Mouse (Mus musculus): Measurements from ENCODE around the gene Sdc3. TPM values are rescaled to one million over a fixed set of nuclear protein-coding genes. Genes with fewer than 3 reads are reported as not detected.

Gene Sdc3
- polyA plus RNA-seq, 2 experiments: 35.4 to 89.5 TPM

DNA sequence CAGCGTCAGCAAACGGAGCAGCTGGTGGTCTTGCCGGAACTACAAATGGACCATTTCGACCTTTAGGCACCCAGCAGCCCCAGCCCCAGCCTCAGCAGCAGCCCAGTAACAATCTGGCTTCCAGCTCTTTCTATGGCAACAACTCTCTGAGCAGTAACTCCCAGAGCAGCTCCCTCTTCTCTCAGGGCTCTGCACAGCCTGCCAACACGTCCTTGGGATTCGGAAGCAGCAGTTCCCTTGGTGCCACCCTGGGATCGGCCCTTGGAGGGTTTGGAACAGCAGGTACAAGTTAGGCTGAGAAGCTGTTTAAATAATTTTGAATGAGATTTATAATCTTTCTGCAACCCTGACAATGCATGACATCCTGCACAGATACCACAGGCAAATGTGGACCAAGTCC, 39.7 kb upstream of the Sdc3 start:
- H3K27ac ChIP-seq (replicated peaks; ENCODE audit: low read depth, low read length): no peak overlapping the region
- no peaks in the 10 kb centered on the region for H3K4me1 ChIP-seq (ENCODE audit: control insufficient read depth, insufficient read depth, low read length)
- H3K36me3 ChIP-seq (ENCODE audit: control insufficient read depth, insufficient read depth, low read length): peaks cover 89% of the 10 kb centered on the region
- DNase-seq (ENCODE audit: low spot score): no peak
- H3K4me3 ChIP-seq (replicated peaks; ENCODE audit: low read length): no peak overlapping the region
- no peak overlapping the region for H3K9ac ChIP-seq (ENCODE audit: low read depth, low read length, severe bottlenecking)
- no peaks in the 10 kb centered on the region for H3K9me3 ChIP-seq (ENCODE audit: control insufficient read depth, low read length)
- H3K4me2 ChIP-seq (replicated peaks; ENCODE audit: low read depth, low read length, severe bottlenecking): no peak overlapping the region
- WGBS: 72% methylated on average over 7 of the region's 7 CpGs
- no peak for ATAC-seq (ENCODE audit: low FRiP score, low read depth)
- no peak for TF ChIP-seq POLR2A (IDR thresholded peaks at IDR 0.05; ENCODE audit: borderline replicate concordance, extremely low read depth, insufficient read depth, insufficient read length)
- no peaks in the 10 kb centered on the region for H3K27me3 ChIP-seq (ENCODE audit: control insufficient read depth, insufficient read depth, low read length)

DNA sequence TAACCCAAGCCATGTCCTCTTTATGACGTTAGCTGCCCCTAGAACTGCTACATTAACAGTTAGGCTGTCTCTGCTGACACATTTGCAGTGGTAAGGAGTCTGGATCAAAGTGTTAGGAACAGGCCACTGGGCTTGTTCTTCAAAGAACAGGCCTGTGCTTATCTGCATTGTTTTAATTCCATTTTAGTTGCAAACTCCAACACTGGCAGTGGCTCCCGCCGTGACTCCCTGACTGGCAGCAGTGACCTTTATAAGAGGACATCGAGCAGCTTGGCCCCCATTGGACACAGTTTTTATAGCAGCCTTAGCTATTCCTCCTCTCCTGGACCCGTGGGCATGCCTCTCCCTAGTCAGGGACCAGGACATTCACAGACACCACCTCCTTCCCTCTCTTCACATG, 38.6 kb upstream of the Sdc3 start:
- DNase-seq (ENCODE audit: low spot score) (no peak), ATAC-seq (ENCODE audit: low FRiP score, low read depth) (no peak)
- no peaks in the 10 kb centered on the region for H3K27me3 ChIP-seq (ENCODE audit: control insufficient read depth, insufficient read depth, low read length)
- H3K4me1 ChIP-seq (ENCODE audit: control insufficient read depth, insufficient read depth, low read length): no peaks in the 10 kb centered on the region
- no peak overlapping the region; the same call in 1 of the 2 replicates for H3K9ac ChIP-seq (ENCODE audit: low read depth, low read length, severe bottlenecking)
- H3K4me3 ChIP-seq (replicated peaks; ENCODE audit: low read length): no peak overlapping the region
- no peaks in the 10 kb centered on the region for H3K9me3 ChIP-seq (ENCODE audit: control insufficient read depth, low read length)
- H3K4me2 ChIP-seq (replicated peaks; ENCODE audit: low read depth, low read length, severe bottlenecking): no peak overlapping the region
- WGBS: 65% methylated on average over 5 of the region's 5 CpGs
- TF ChIP-seq POLR2A (IDR thresholded peaks at IDR 0.05; ENCODE audit: borderline replicate concordance, extremely low read depth, insufficient read depth, insufficient read length): no peak
- H3K36me3 ChIP-seq (ENCODE audit: control insufficient read depth, insufficient read depth, low read length): peaks cover 90% of the 10 kb centered on the region
- H3K27ac ChIP-seq (replicated peaks; ENCODE audit: low read depth, low read length): no peak overlapping the region

DNA sequence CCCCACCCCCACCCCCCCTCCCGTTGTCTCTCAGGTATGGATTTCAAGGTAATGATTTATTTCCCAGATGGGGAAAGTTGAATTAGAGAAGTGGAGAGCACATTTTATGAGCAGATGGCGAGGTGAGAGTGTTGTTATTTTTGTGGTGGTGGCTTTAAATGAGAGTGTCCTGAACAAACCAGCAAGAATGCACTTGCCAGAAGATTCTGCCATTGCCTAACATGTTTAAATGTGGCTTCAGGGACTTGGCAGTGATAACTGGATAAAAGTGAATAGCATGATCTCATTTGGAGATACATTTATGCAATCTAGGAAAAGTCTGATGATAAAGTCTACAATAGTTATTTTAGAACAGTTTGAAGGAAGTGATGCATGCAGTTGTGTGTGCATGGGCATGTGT, 37.6 kb upstream of the Sdc3 start:
- Histone ChIP-seq H3K9me3 (ENCODE audit: control insufficient read depth, low read length) (no peaks in the 10 kb centered on the region), H3K27me3 (ENCODE audit: control insufficient read depth, insufficient read depth, low read length) (no peaks in the 10 kb centered on the region), H3K4me3 (replicated peaks; ENCODE audit: low read length) (no peak overlapping the region), H3K9ac (ENCODE audit: low read depth, low read length, severe bottlenecking) (no peak overlapping the region), H3K4me1 (ENCODE audit: control insufficient read depth, insufficient read depth, low read length) (no peaks in the 10 kb centered on the region), H3K27ac (replicated peaks; ENCODE audit: low read depth, low read length) (no peak overlapping the region), H3K4me2 (replicated peaks; ENCODE audit: low read depth, low read length, severe bottlenecking) (no peak overlapping the region), H3K36me3 (ENCODE audit: control insufficient read depth, insufficient read depth, low read length) (peaks cover 92% of the 10 kb centered on the region)
- ATAC-seq (ENCODE audit: low FRiP score, low read depth): no peak
- no peak for DNase-seq (ENCODE audit: low spot score)
- WGBS: 43% methylated on average over 2 of the region's 2 CpGs
- TF ChIP-seq POLR2A (IDR thresholded peaks at IDR 0.05; ENCODE audit: borderline replicate concordance, extremely low read depth, insufficient read depth, insufficient read length): no peak

DNA sequence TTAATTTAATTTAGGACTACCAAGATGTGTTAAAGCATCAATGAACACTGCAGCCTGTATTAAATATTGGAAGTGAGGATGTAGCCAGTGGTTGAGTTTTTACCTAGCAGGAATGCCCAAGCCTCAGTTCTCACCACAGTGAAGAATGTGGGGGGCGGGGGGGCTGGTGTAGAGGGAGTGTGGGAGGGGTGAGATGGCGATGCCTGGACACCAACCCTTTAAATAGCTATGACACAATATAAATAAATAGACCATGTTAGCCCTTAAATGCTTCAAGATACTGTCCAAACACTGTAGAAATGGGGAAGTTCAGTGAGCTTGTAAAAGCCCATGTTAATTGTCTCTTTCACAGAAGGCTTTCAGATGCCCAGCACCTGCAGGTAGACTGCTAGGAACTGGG, 32.5 kb upstream of the Sdc3 start:
- 84% methylated on average over 2 of the region's 2 CpGs for WGBS

DNA sequence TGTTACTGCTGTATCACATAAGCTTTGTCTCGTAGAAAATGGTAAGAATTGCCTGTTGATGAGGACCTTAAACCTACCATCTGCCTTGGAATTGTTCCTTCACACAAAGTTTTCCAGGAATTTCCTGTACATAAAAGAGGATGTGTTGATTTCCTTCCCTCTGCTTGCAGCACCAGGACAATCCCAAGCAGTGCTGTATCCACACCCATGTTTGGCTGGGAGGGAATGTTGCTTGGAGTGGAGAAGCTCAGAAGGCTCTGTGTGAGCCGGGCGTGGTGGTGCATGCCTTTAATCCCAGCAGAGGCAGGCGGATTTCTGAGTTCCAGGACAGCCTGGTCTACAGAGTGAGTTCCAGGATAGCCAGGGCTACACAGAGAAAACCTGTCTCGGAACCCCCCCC, 30.5 kb upstream of the Sdc3 start:
- Histone ChIP-seq H3K4me1 (ENCODE audit: control insufficient read depth, insufficient read depth, low read length) (no peaks in the 10 kb centered on the region), H3K4me3 (replicated peaks; ENCODE audit: low read length) (no peak overlapping the region), H3K4me2 (replicated peaks; ENCODE audit: low read depth, low read length, severe bottlenecking) (no peak overlapping the region), H3K9me3 (ENCODE audit: control insufficient read depth, low read length) (no peaks in the 10 kb centered on the region), H3K36me3 (ENCODE audit: control insufficient read depth, insufficient read depth, low read length) (peaks cover 93% of the 10 kb centered on the region), H3K27me3 (ENCODE audit: control insufficient read depth, insufficient read depth, low read length) (no peaks in the 10 kb centered on the region), H3K27ac (replicated peaks; ENCODE audit: low read depth, low read length) (no peak overlapping the region), H3K9ac (ENCODE audit: low read depth, low read length, severe bottlenecking) (no peak overlapping the region)
- DNase-seq (ENCODE audit: low spot score): no peak
- TF ChIP-seq POLR2A (IDR thresholded peaks at IDR 0.05; ENCODE audit: borderline replicate concordance, extremely low read depth, insufficient read depth, insufficient read length): no peak
- ATAC-seq (ENCODE audit: low FRiP score, low read depth): no peak
- WGBS: 85% methylated on average over 5 of the region's 5 CpGs

More for the DNA sequence above, 32.5 kb upstream of the Sdc3 start:
- no peak overlapping the region for H3K4me3 ChIP-seq (replicated peaks; ENCODE audit: low read length)
- no peak for TF ChIP-seq POLR2A (IDR thresholded peaks at IDR 0.05; ENCODE audit: borderline replicate concordance, extremely low read depth, insufficient read depth, insufficient read length)
- H3K9me3 ChIP-seq (ENCODE audit: control insufficient read depth, low read length): no peaks in the 10 kb centered on the region
- ATAC-seq (ENCODE audit: low FRiP score, low read depth) (no peak), DNase-seq (ENCODE audit: low spot score) (no peak)
- no peak overlapping the region for H3K4me2 ChIP-seq (replicated peaks; ENCODE audit: low read depth, low read length, severe bottlenecking)
- H3K4me1 ChIP-seq (ENCODE audit: control insufficient read depth, insufficient read depth, low read length): no peaks in the 10 kb centered on the region
- no peak overlapping the region for H3K9ac ChIP-seq (ENCODE audit: low read depth, low read length, severe bottlenecking)
- H3K36me3 ChIP-seq (ENCODE audit: control insufficient read depth, insufficient read depth, low read length): peaks cover 89% of the 10 kb centered on the region
- no peak overlapping the region for H3K27ac ChIP-seq (replicated peaks; ENCODE audit: low read depth, low read length)
- H3K27me3 ChIP-seq (ENCODE audit: control insufficient read depth, insufficient read depth, low read length): no peaks in the 10 kb centered on the region
